ENCODE assay signal across 29 mouse cellular contexts in the genomic region with DNA sequence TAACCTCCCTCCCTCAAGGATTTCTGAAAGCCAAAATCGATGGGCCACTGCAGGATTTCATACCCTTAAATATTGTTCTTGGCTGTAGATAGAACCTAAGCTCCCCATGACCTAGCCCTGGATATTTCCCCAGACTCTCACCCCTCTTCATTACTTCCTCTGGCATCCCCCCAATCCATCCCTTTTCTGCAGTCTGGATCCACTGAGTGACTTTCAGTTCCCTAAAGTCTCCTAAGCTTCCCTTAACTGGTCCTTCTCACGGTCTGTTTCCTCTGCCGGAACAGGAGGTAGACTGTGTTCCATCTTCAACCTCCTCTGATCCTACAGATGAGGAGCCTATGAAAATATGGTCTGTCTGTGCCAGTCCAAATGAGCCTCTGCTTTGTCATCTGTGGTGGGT. TPM values are rescaled to one million over a fixed set of nuclear protein-coding genes. Genes with fewer than 3 reads are reported as not detected.
A peak's percentile ranks its signal among the peaks of the same experiment; 100 is the strongest.
DNase-seq lines count a peak whose midpoint lies in the region; ATAC-seq and TF ChIP-seq lines count a peak whose summit lies in the region.
"Had no signal": no experiment of that assay in that cellular context is flagged by ENCODE, and none has a peak within 500 bp of the region (broad histone marks: within the 10 kb centered on the region; RNA-seq: fewer than 3 reads in every experiment).

No protein-coding gene starts in this region.

- H3K4me1 ChIP-seq in intestine, embryonic 15.5 days (replicated peaks) = no peaks in the 10 kb centered on the region
- H3K4me1 ChIP-seq: embryonic facial prominence, embryonic 13.5 days; embryonic facial prominence, embryonic 15.5 days; forebrain, embryonic 10.5 days; forebrain, embryonic 12.5 days had no signal

- H3K27me3 ChIP-seq in intestine, embryonic 15.5 days (replicated peaks) = no peaks in the 10 kb centered on the region
- H3K27me3 ChIP-seq: CH12.LX; embryonic facial prominence, embryonic 13.5 days; embryonic facial prominence, embryonic 15.5 days; forebrain, embryonic 12.5 days; Patski had no signal

- no peaks in the 10 kb centered on the region for H3K36me3 ChIP-seq in intestine, embryonic 15.5 days
- H3K36me3 ChIP-seq: embryonic facial prominence, embryonic 13.5 days; embryonic facial prominence, embryonic 15.5 days; forebrain, embryonic 10.5 days; forebrain, embryonic 12.5 days; G1E had no signal

- no peak overlapping the region for H3K27ac ChIP-seq in intestine, embryonic 15.5 days
- no peak overlapping the region for H3K27ac ChIP-seq in left cerebral cortex, adult 2 months
- H3K27ac ChIP-seq: embryonic facial prominence, embryonic 13.5 days; embryonic facial prominence, embryonic 15.5 days; forebrain, embryonic 10.5 days; forebrain, embryonic 12.5 days had no signal

- no peak overlapping the region for H3K9ac ChIP-seq in intestine, embryonic 15.5 days
- H3K9ac ChIP-seq: embryonic facial prominence, embryonic 13.5 days; embryonic facial prominence, embryonic 15.5 days; forebrain, embryonic 12.5 days had no signal

- no peak overlapping the region for H3K4me3 ChIP-seq in intestine, embryonic 15.5 days (replicated peaks)
- H3K4me3 ChIP-seq in left cerebral cortex, adult 2 months = no peak overlapping the region
- H3K4me3 ChIP-seq: embryonic facial prominence, embryonic 13.5 days; embryonic facial prominence, embryonic 15.5 days; erythroblast, embryonic 14.5 days; forebrain, embryonic 10.5 days; forebrain, embryonic 12.5 days had no signal

- peak; percentile 68 for ATAC-seq in megakaryocyte, adult 5-6 weeks (ENCODE audit: poor library complexity, severe bottlenecking)
- peak; percentile 80 for ATAC-seq in monocyte, adult 5-6 weeks (replicated peaks; ENCODE audit: insufficient number of reproducible peaks, low FRiP score, low TSS enrichment, poor library complexity, severe bottlenecking)
- ATAC-seq in intestine, embryonic 15.5 days = no peak
- ATAC-seq: CD4-positive, CD25-positive, alpha-beta regulatory T cell, adult 4 months; forebrain, embryonic 14.5 days; forebrain, embryonic 16.5 days; Patski had no signal

- no peaks in the 10 kb centered on the region for H3K9me3 ChIP-seq in intestine, embryonic 15.5 days
- H3K9me3 ChIP-seq: embryonic facial prominence, embryonic 13.5 days; embryonic facial prominence, embryonic 15.5 days; forebrain, embryonic 10.5 days; forebrain, embryonic 12.5 days; G1E had no signal

- no peak for TF ChIP-seq CTCF in left cerebral cortex, adult 2 months (IDR thresholded peaks at IDR 0.05)

- intact Hi-C loops in heart, postnatal 14 days (cut with DNase I) = no loop called here
- intact Hi-C loops in left cerebral cortex, adult 2 months (cut with DNase I) = no loop called here

- 73% methylated on average over 3 of the region's 3 CpGs for WGBS in intestine, embryonic 15.5 days

- peak; percentile 72 for DNase-seq in heart, adult 11 months
- no peak for DNase-seq in heart, postnatal 14 days
- DNase-seq in left cerebral cortex, adult 2 months (ENCODE audit: extremely low spot score in 1 of 2, low spot score in 2 of 2) = no peak
- DNase-seq: adrenal gland, adult 2 months; adrenal gland, postnatal 10 days; adrenal gland, postnatal 25 days; B cell, adult 2 months; cerebellum, adult 11 months; cerebellum, adult 18-20 months; cerebellum, adult 8-10 months; cerebellum, postnatal 10 days; cerebellum, postnatal 25 days; embryo, embryonic 11 days had no signal

- no peak overlapping the region for H3K4me2 ChIP-seq in intestine, embryonic 15.5 days (replicated peaks)
- H3K4me2 ChIP-seq: embryonic facial prominence, embryonic 13.5 days; embryonic facial prominence, embryonic 15.5 days; forebrain, embryonic 12.5 days had no signal

RNA-seq across cellular contexts. Expression of gene Rpl39, which starts 17.9 kb away (rescaled TPM):
- total RNA-seq in heart, postnatal 14 days (2021) = 100 to 1,000 TPM; 332 to 382 TPM
- 1,116 and 1,186 TPM in 2 replicates for total RNA-seq in megakaryocyte, adult 5-6 weeks (2015)
- 3,519 and 4,154 TPM in 2 replicates for total RNA-seq in megakaryocyte, adult 5-6 weeks (2017)
- 1,433 to 1,582 TPM (median 1,501 TPM) in 3 replicates for total RNA-seq in monocyte, adult 5-6 weeks (2017)
- polyA plus RNA-seq in intestine, embryonic 15.5 days (2015; fragmentation: Nextera tagmentation; extraction: Ambion mirVana) = 517 and 629 TPM in 2 replicates
- 100 to 1,000 TPM; 244 to 245 TPM for total RNA-seq in left cerebral cortex, adult 2 months (2021)

RNA-seq across cellular contexts. Expression of gene Sowahd, which starts 18.7 kb away (rescaled TPM):
- not detected for total RNA-seq in heart, postnatal 14 days (2021)
- total RNA-seq in megakaryocyte, adult 5-6 weeks (2015) = not detected in 2 replicates
- not detected in 2 replicates for total RNA-seq in megakaryocyte, adult 5-6 weeks (2017)
- not detected in 3 replicates for total RNA-seq in monocyte, adult 5-6 weeks (2017)
- polyA plus RNA-seq in intestine, embryonic 15.5 days (2015; fragmentation: Nextera tagmentation; extraction: Ambion mirVana) = not detected in 2 replicates
- total RNA-seq in left cerebral cortex, adult 2 months (2021) = not detected
- total RNA-seq: adrenal gland, postnatal 25 days; CH12.LX had no signal
- polyA plus RNA-seq: brain, embryonic 14.5 days; CD4-positive, CD25-positive, alpha-beta regulatory T cell, adult 4 months; embryonic facial prominence, embryonic 11.5 days; embryonic facial prominence, embryonic 13.5 days; embryonic facial prominence, embryonic 15.5 days; erythroblast, embryonic 14.5 days; forebrain, embryonic 10.5 days; forebrain, embryonic 12.5 days; forebrain, embryonic 14.5 days; forebrain, embryonic 16.5 days; G1E; Patski had no signal

RNA-seq across cellular contexts. Expression of gene Upf3b, which starts 42.8 kb away (rescaled TPM):
- 10 to 100 TPM in 1 of 2 experiments, 1 to 10 TPM in 1; 6.7 to 10.2 TPM for total RNA-seq in heart, postnatal 14 days (2021)
- 18.2 and 24.7 TPM in 2 replicates for total RNA-seq in megakaryocyte, adult 5-6 weeks (2015)
- total RNA-seq in megakaryocyte, adult 5-6 weeks (2017) = 25.6 and 26.2 TPM in 2 replicates
- total RNA-seq in monocyte, adult 5-6 weeks (2017) = 27.2 to 44.4 TPM (median 41.0 TPM) in 3 replicates
- 18.3 TPM in 2 replicates for polyA plus RNA-seq in intestine, embryonic 15.5 days (2015; fragmentation: Nextera tagmentation; extraction: Ambion mirVana)
- total RNA-seq in left cerebral cortex, adult 2 months (2021) = 10 to 100 TPM; 16.8 to 16.9 TPM

RNA-seq across cellular contexts. Expression of gene Nkap, which starts 59.3 kb away (rescaled TPM):
- 10 to 100 TPM in 1 of 2 experiments, 1 to 10 TPM in 1; 9.3 to 11.2 TPM for total RNA-seq in heart, postnatal 14 days (2021)
- total RNA-seq in megakaryocyte, adult 5-6 weeks (2015) = 16.9 and 18.5 TPM in 2 replicates
- total RNA-seq in megakaryocyte, adult 5-6 weeks (2017) = 30.5 and 37.4 TPM in 2 replicates
- 31.6 to 37.5 TPM (median 35.5 TPM) in 3 replicates for total RNA-seq in monocyte, adult 5-6 weeks (2017)
- 11.4 and 12.3 TPM in 2 replicates for polyA plus RNA-seq in intestine, embryonic 15.5 days (2015; fragmentation: Nextera tagmentation; extraction: Ambion mirVana)
- 10 to 100 TPM; 13.4 to 13.9 TPM for total RNA-seq in left cerebral cortex, adult 2 months (2021)
